Mouse (Mus musculus) Muller cell, postnatal 12 days (primary cell): Measurements from ENCODE around the gene Tmem163.

Source experiments
- DNase-seq: peaks from one replicate; pipeline ENCODE4 v3.0.0-alpha.2; 2015; ENCODE audit errors: inconsistent ontology term

The Tmem163 gene

GRCm38 (mm10) chr1:127568641-127569040 is 110.7 kb downstream of the Tmem163 start:
- no peak for DNase-seq

- DNase-seq, result no peak
Observed at GRCm38 (mm10) chr1:127556486-127556845, 122.9 kb downstream of the Tmem163 start.

GRCm38 (mm10) chr1:127555822-127556485 is 123.4 kb downstream of the Tmem163 start:
- DNase-seq, result no peak

- DNase-seq, result no peak
Observed at GRCm38 (mm10) chr1:127548078-127548477, 131.3 kb downstream of the Tmem163 start.

GRCm38 (mm10) chr1:127542756-127543155 is 136.6 kb downstream of the Tmem163 start:
- no peak for DNase-seq

- no peak for DNase-seq
Observed at GRCm38 (mm10) chr1:127541931-127542330, 137.4 kb downstream of the Tmem163 start.

GRCm38 (mm10) chr1:127541522-127541921 is 137.8 kb downstream of the Tmem163 start:
- no peak for DNase-seq

GRCm38 (mm10) chr1:127537204-127538038 is 141.9 kb downstream of the Tmem163 start:
- peak; percentile 22 for DNase-seq

- no peak for DNase-seq
Observed at GRCm38 (mm10) chr1:127536448-127536847, 142.9 kb downstream of the Tmem163 start.

GRCm38 (mm10) chr1:127531723-127532122 is 147.6 kb downstream of the Tmem163 start:
- DNase-seq, result no peak

- peak; percentile 80 for DNase-seq
Observed at GRCm38 (mm10) chr1:127530849-127531580, 148.3 kb downstream of the Tmem163 start.

- DNase-seq, result no peak
Observed at GRCm38 (mm10) chr1:127523364-127523763, 156.0 kb downstream of the Tmem163 start.

- no peak for DNase-seq
Observed at GRCm38 (mm10) chr1:127514888-127515287, 164.5 kb downstream of the Tmem163 start.

- DNase-seq, result no peak
Observed at GRCm38 (mm10) chr1:127514479-127514878, 164.9 kb downstream of the Tmem163 start.

GRCm38 (mm10) chr1:127513664-127514063 is 165.7 kb downstream of the Tmem163 start:
- no peak for DNase-seq

GRCm38 (mm10) chr1:127513140-127513539 is 166.2 kb downstream of the Tmem163 start:
- DNase-seq, result no peak

GRCm38 (mm10) chr1:127512709-127513108 is 166.6 kb downstream of the Tmem163 start:
- no peak for DNase-seq

GRCm38 (mm10) chr1:127511362-127511761 is 168.0 kb downstream of the Tmem163 start:
- DNase-seq, result no peak

- DNase-seq, result no peak
Observed at GRCm38 (mm10) chr1:127508921-127509320, 170.4 kb downstream of the Tmem163 start.

- DNase-seq, result no peak
Observed at GRCm38 (mm10) chr1:127508067-127508739, 171.1 kb downstream of the Tmem163 start.

GRCm38 (mm10) chr1:127507042-127507650 is 172.2 kb downstream of the Tmem163 start:
- no peak for DNase-seq
